Mouse (Mus musculus) urinary bladder, postnatal 0 days (tissue): Measurements from ENCODE around the gene Sfxn5. TPM values are rescaled to one million over a fixed set of nuclear protein-coding genes. Genes with fewer than 3 reads are reported as not detected.

Source experiments
- microRNA-seq: library from miRNA; unstranded; fragments of <30 nt; microRNA quantifications from one replicate; pipeline ENCODE4, GENCODE M21; 2016
- polyA plus RNA-seq: library from polyadenylated mRNA; unstranded; fragments of >200 nt; fragmentation: Nextera tagmentation; extraction: Ambion mirVana; gene quantifications from 2 replicates; pipeline ENCODE4 v1.2.1, GENCODE M21; 2015

The Sfxn5 gene
- polyA plus RNA-seq, result 3.1 and 5.5 TPM in 2 replicates

GRCm38 (mm10) chr6:85333000-85333669, at the start of gene Sfxn5:
Gene Sfxn5, minus strand, starts transcription at chr6:85333422.

GRCm38 (mm10) chr6:85373951-85374733, 40.9 kb upstream of the Sfxn5 start, which contains the start of gene Rab11fip5:
Gene Rab11fip5, minus strand, starts transcription at chr6:85374634.

GRCm38 (mm10) chr6:85187340-85188211, 145.6 kb downstream of the Sfxn5 start, which contains the start of gene Emx1:
Gene Emx1, plus strand, starts transcription at chr6:85187438.

Small RNA genes within 50 kb of the gene (microRNA-seq; reads per million reads assigned to microRNA genes)
- gene Mir705, result not detected

Other genes starting within 250 kb of the Sfxn5 start
- 37.0 and 37.8 TPM in 2 replicates for gene Spr, start 195.7 kb downstream of the Sfxn5 start, polyA plus RNA-seq
- not detected in 2 replicates for gene Emx1, start 146.0 kb downstream of the Sfxn5 start, polyA plus RNA-seq
- 49.0 and 51.1 TPM in 2 replicates for gene Rab11fip5, start 41.2 kb upstream of the Sfxn5 start, polyA plus RNA-seq
- not detected in 2 replicates for gene Noto, start 90.5 kb upstream of the Sfxn5 start, polyA plus RNA-seq
- 20.0 and 22.2 TPM in 2 replicates for gene Smyd5, start 98.6 kb upstream of the Sfxn5 start, polyA plus RNA-seq
- gene Cct7, start 118.1 kb upstream of the Sfxn5 start, polyA plus RNA-seq, result 266 and 269 TPM in 2 replicates
- 21.5 and 28.2 TPM in 2 replicates for gene Pradc1, start 118.5 kb upstream of the Sfxn5 start, polyA plus RNA-seq
- gene Fbxo41, start 169.6 kb upstream of the Sfxn5 start, polyA plus RNA-seq, result 0.29 and 0.34 TPM in 2 replicates
- not detected in 2 replicates for gene Egr4, start 180.2 kb upstream of the Sfxn5 start, polyA plus RNA-seq